Mouse (Mus musculus): ENCODE measurements around the gene Cit. TPM values are rescaled to one million over a fixed set of nuclear protein-coding genes. Genes with fewer than 3 reads are reported as not detected.

Gene Cit
- polyA plus RNA-seq, 1 experiment from 2014 or later = 16.8 TPM

DNA sequence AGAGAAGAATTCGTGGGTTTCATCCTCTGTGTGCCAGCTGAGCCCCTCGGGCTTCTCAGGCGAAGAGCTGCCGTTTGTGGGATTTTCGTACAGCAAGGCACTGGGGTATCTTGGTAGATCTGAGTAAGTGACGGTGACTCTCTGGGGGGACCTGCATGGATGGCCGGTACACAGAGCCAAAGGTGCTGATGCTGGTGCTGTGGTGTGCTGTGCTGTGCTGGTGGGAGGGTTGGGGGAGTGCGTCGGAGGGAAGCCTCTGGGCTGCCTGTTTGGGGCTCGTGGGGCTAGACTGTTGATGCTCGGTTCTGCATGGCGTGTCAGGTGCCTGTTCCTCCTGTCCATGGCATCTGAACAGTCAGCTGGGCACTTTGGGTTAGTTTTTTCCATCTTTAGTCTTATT, 63.6 kb downstream of the Cit start:
- Histone ChIP-seq H3K4me3 (ENCODE audit: low read depth, low read length) (no peak overlapping the region), H3K4me2 (ENCODE audit: low read depth, low read length) (peak overlapping the region; percentile 79), H3K27ac (replicated peaks; ENCODE audit: low read depth, low read length) (no peak overlapping the region), H3K9ac (ENCODE audit: low read depth, low read length) (0 out of 2 replicates have a peak overlapping the region, but pooled peaks have one; percentile 40), H3K4me1 (ENCODE audit: control insufficient read depth, insufficient read depth, low read length) (peaks cover 23% of the 10 kb centered on the region), H3K36me3 (ENCODE audit: control insufficient read depth, insufficient read depth, low read length) (no peaks in the 10 kb centered on the region), H3K27me3 (replicated peaks; ENCODE audit: control insufficient read depth, insufficient read depth, low read length) (no peaks in the 10 kb centered on the region), H3K9me3 (ENCODE audit: control insufficient read depth, low read length) (no peaks in the 10 kb centered on the region)
- WGBS = 48% methylated on average over 12 of the region's 12 CpGs
- ATAC-seq (ENCODE audit: low read depth) (no peak), DNase-seq (ENCODE audit: low spot score) (no peak)

DNA sequence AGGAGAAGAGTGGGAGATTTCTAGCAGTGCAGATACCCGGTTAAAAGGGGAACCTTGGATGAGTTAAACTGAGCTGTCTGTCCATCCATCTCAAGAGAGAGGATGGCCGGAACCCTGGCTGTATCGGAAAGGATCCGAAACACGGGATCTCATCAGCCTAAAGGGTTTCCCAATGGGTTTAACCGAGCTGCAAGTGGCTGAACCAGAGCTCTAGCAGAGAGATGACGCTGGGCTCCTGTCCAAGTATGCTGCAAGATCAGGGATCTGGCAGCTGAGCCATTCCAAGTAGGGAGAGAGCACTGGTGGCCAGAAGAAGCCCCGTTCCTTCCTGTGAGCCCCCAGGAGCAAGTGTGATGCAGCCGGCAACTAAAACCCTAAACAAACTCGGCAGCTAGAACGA, 64.0 kb downstream of the Cit start:
- Histone ChIP-seq H3K9ac (ENCODE audit: low read depth, low read length) (no peak overlapping the region), H3K27ac (replicated peaks; ENCODE audit: low read depth, low read length) (no peak overlapping the region), H3K4me2 (ENCODE audit: low read depth, low read length) (no peak overlapping the region), H3K4me1 (ENCODE audit: control insufficient read depth, insufficient read depth, low read length) (peaks cover 23% of the 10 kb centered on the region), H3K27me3 (replicated peaks; ENCODE audit: control insufficient read depth, insufficient read depth, low read length) (no peaks in the 10 kb centered on the region), H3K9me3 (ENCODE audit: control insufficient read depth, low read length) (no peaks in the 10 kb centered on the region), H3K4me3 (ENCODE audit: low read depth, low read length) (no peak overlapping the region), H3K36me3 (ENCODE audit: control insufficient read depth, insufficient read depth, low read length) (no peaks in the 10 kb centered on the region)
- WGBS = 48% methylated on average over 11 of the region's 11 CpGs
- DNase-seq (ENCODE audit: low spot score) (peak; percentile 63), ATAC-seq (ENCODE audit: low read depth) (no peak)

DNA sequence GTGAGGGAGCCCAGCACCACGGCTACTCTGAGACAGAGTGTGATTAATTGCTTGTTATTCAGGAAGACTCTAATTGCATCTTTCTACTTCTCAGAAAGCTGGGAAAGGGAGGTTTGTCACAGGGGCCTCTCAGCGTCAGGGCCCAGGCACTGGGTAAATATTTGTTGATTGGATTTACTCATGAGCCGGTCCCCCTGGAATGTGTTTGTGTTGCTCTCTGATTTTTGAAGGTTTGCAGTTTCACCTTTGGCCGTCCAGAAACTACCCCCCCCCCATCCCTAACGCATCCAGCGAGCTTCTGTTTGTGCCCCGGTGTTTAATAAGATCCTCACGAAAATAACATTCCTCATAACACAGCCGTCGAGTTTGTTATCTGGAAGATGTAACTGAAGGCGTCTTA, 65.4 kb downstream of the Cit start:
- no peak overlapping the region for H3K4me3 ChIP-seq (ENCODE audit: low read depth, low read length)
- no peak overlapping the region for H3K27ac ChIP-seq (replicated peaks; ENCODE audit: low read depth, low read length)
- H3K36me3 ChIP-seq (ENCODE audit: control insufficient read depth, insufficient read depth, low read length) = no peaks in the 10 kb centered on the region
- DNase-seq (ENCODE audit: low spot score) = no peak
- H3K4me2 ChIP-seq (ENCODE audit: low read depth, low read length) = no peak overlapping the region
- 64% methylated on average over 11 of the region's 11 CpGs for WGBS
- no peak overlapping the region for H3K9ac ChIP-seq (ENCODE audit: low read depth, low read length)
- ATAC-seq (ENCODE audit: low read depth) = no peak
- peaks cover 23% of the 10 kb centered on the region for H3K4me1 ChIP-seq (ENCODE audit: control insufficient read depth, insufficient read depth, low read length)
- H3K9me3 ChIP-seq (ENCODE audit: control insufficient read depth, low read length) = no peaks in the 10 kb centered on the region
- no peaks in the 10 kb centered on the region for H3K27me3 ChIP-seq (replicated peaks; ENCODE audit: control insufficient read depth, insufficient read depth, low read length)

DNA sequence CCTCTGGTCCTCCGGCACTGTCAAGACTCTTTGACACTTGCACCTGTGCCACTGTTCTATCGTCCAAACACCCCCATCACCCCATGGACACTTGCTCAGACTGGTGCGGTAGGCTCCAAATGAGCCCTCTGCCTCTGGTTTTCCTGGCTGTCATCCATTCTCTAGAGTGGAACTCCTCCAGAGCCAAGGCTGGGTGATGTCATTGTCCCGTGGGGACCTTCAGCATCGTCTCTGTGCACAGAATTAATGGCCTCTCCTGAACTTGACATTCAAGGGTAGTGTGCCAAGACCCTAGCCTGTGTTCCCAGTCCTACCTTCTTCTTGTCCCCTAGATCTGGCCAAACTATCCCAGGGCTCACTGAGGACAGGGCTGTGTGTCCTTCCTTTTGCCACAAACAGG, 70.4 kb downstream of the Cit start:
- H3K27ac ChIP-seq (replicated peaks; ENCODE audit: low read depth, low read length) = no peak overlapping the region
- H3K27me3 ChIP-seq (replicated peaks; ENCODE audit: control insufficient read depth, insufficient read depth, low read length) = no peaks in the 10 kb centered on the region
- no peaks in the 10 kb centered on the region for H3K36me3 ChIP-seq (ENCODE audit: control insufficient read depth, insufficient read depth, low read length)
- no peaks in the 10 kb centered on the region for H3K4me1 ChIP-seq (ENCODE audit: control insufficient read depth, insufficient read depth, low read length)
- H3K9me3 ChIP-seq (ENCODE audit: control insufficient read depth, low read length) = no peaks in the 10 kb centered on the region
- DNase-seq (ENCODE audit: low spot score) (no peak), ATAC-seq (ENCODE audit: low read depth) (no peak)
- H3K9ac ChIP-seq (ENCODE audit: low read depth, low read length) = no peak overlapping the region
- WGBS = 87% methylated on average over 5 of the region's 5 CpGs
- no peak overlapping the region for H3K4me3 ChIP-seq (ENCODE audit: low read depth, low read length)
- no peak overlapping the region for H3K4me2 ChIP-seq (ENCODE audit: low read depth, low read length)

DNA sequence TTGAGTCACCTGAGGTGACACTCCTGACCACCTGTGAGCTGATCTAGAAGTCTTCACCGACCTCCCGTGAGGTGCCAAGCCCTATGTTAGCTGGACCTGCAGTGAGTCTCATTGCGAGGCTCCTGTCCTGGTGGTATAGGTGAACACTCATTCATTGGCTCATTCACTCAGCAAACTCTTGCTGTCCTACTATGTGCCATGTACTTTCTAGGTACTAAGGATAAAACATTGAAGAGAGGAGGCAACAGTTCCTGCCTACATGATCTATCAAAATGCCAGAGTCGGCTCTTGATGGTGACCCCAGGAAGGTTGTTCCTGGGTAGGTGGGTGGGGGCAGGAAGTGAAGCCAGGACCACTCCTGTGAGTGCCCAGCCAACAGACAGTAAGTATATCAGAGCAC, 72.9 kb downstream of the Cit start:
- WGBS = 94% methylated on average over 4 of the region's 4 CpGs
- ATAC-seq (ENCODE audit: low read depth) = no peak
- Histone ChIP-seq H3K4me1 (ENCODE audit: control insufficient read depth, insufficient read depth, low read length) (no peaks in the 10 kb centered on the region), H3K4me3 (ENCODE audit: low read depth, low read length) (no peak overlapping the region), H3K4me2 (ENCODE audit: low read depth, low read length) (no peak overlapping the region), H3K9ac (ENCODE audit: low read depth, low read length) (no peak overlapping the region), H3K9me3 (ENCODE audit: control insufficient read depth, low read length) (no peaks in the 10 kb centered on the region), H3K36me3 (ENCODE audit: control insufficient read depth, insufficient read depth, low read length) (no peaks in the 10 kb centered on the region), H3K27me3 (replicated peaks; ENCODE audit: control insufficient read depth, insufficient read depth, low read length) (no peaks in the 10 kb centered on the region), H3K27ac (replicated peaks; ENCODE audit: low read depth, low read length) (no peak overlapping the region)
- DNase-seq (ENCODE audit: low spot score) = no peak

DNA sequence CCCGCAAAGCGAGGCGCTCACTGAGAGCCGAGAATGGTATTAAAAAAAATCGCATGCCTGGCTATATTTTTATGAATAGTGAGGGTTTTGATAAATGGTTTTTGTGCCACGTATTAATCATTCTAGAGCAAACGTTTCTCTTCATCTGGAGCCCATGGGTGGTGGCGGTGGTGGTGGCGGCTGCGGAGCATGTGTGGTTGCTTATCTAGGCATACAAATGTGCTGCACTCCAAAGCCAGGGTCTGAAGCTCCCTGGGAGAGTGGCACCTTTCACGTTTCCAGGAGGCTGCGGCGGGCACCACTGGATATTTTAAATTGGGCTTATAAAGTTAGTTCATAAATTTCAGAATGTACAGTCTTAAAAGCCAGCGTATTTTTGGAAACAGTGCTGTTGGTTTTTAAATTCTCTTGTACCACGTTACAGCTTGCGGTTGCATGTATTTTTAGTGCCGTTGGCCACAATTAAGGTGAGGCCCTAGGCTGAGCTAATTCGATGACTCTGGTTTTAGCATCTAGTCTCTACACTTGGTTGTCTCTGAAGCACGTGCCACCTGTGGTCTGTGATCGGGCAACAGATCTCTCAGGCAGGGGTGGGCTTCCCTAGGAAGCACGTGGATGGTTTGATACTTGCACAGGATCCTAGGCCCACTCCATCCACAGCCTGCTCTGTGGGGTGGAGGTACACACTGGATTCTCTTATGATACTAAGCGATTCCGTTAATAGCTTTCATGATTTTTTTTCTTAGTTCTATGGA, 73.7 kb downstream of the Cit start:
- H3K9ac ChIP-seq (ENCODE audit: low read depth, low read length) = no peak overlapping the region
- H3K9me3 ChIP-seq (ENCODE audit: control insufficient read depth, low read length) = no peaks in the 10 kb centered on the region
- H3K4me1 ChIP-seq (ENCODE audit: control insufficient read depth, insufficient read depth, low read length) = no peaks in the 10 kb centered on the region
- 88% methylated on average over 23 of the region's 23 CpGs for WGBS
- H3K4me2 ChIP-seq (ENCODE audit: low read depth, low read length) = no peak overlapping the region
- H3K36me3 ChIP-seq (ENCODE audit: control insufficient read depth, insufficient read depth, low read length) = no peaks in the 10 kb centered on the region
- no peak overlapping the region for H3K4me3 ChIP-seq (ENCODE audit: low read depth, low read length)
- no peak for DNase-seq (ENCODE audit: low spot score)
- no peaks in the 10 kb centered on the region for H3K27me3 ChIP-seq (replicated peaks; ENCODE audit: control insufficient read depth, insufficient read depth, low read length)
- no peak for ATAC-seq (ENCODE audit: low read depth)
- H3K27ac ChIP-seq (replicated peaks; ENCODE audit: low read depth, low read length) = no peak overlapping the region

DNA sequence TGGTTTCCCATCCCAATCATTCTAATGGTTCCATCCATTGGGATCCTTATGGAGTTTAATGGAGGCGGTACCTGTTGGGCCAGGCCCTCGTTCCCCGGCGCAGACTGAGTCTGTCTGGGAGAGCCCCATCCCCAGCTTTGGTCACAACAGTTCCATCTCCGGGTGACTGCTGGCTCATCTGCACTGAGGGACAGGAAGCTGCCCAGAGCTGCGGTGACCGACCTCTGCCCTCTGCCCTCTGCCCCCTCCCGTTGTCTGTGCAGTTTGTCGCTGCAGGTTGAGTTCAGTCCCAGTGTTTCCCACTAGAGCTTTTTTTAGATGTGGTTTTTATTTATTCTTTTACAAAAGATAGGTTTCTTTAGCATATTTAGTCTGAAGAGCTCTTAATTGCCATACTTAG, 76.9 kb downstream of the Cit start:
- Histone ChIP-seq H3K27ac (replicated peaks; ENCODE audit: low read depth, low read length) (no peak overlapping the region), H3K9me3 (ENCODE audit: control insufficient read depth, low read length) (no peaks in the 10 kb centered on the region), H3K27me3 (replicated peaks; ENCODE audit: control insufficient read depth, insufficient read depth, low read length) (no peaks in the 10 kb centered on the region), H3K9ac (ENCODE audit: low read depth, low read length) (no peak overlapping the region), H3K4me1 (ENCODE audit: control insufficient read depth, insufficient read depth, low read length) (no peaks in the 10 kb centered on the region), H3K4me3 (ENCODE audit: low read depth, low read length) (no peak overlapping the region), H3K4me2 (ENCODE audit: low read depth, low read length) (no peak overlapping the region), H3K36me3 (ENCODE audit: control insufficient read depth, insufficient read depth, low read length) (0 out of 2 replicates have a peak, but pooled peaks cover 3% of the 10 kb centered on the region)
- 50% methylated on average over 9 of the region's 9 CpGs for WGBS
- DNase-seq (ENCODE audit: low spot score) (no peak), ATAC-seq (ENCODE audit: low read depth) (no peak)

DNA sequence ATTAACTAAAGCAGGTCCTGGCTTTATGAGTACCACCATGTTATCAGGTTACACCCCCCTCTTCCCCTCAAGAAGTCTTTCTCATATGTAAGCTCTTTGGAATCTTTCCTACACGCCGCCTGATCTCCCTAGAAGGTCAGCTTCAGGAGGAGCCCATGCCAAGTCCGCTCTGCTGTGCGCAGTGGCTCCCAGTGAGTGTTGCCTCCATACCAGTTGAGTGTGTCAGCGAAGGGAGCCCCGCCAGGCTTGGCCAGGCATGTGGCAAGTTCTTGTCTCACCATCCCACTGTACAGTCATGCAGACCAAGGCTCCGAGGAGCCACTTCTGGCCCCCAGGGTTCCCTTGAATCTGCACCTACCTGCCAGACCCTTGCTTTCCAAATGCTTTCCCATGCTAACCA, 79.9 kb downstream of the Cit start:
- no peak for ATAC-seq (ENCODE audit: low read depth)
- Histone ChIP-seq H3K4me3 (ENCODE audit: low read depth, low read length) (no peak overlapping the region), H3K27ac (replicated peaks; ENCODE audit: low read depth, low read length) (no peak overlapping the region), H3K9me3 (ENCODE audit: control insufficient read depth, low read length) (no peaks in the 10 kb centered on the region), H3K9ac (ENCODE audit: low read depth, low read length) (no peak overlapping the region), H3K27me3 (replicated peaks; ENCODE audit: control insufficient read depth, insufficient read depth, low read length) (no peaks in the 10 kb centered on the region), H3K4me2 (ENCODE audit: low read depth, low read length) (no peak overlapping the region), H3K36me3 (ENCODE audit: control insufficient read depth, insufficient read depth, low read length) (peaks cover 18% of the 10 kb centered on the region), H3K4me1 (ENCODE audit: control insufficient read depth, insufficient read depth, low read length) (no peaks in the 10 kb centered on the region)
- DNase-seq (ENCODE audit: low spot score) = no peak
- 88% methylated on average over 7 of the region's 7 CpGs for WGBS

DNA sequence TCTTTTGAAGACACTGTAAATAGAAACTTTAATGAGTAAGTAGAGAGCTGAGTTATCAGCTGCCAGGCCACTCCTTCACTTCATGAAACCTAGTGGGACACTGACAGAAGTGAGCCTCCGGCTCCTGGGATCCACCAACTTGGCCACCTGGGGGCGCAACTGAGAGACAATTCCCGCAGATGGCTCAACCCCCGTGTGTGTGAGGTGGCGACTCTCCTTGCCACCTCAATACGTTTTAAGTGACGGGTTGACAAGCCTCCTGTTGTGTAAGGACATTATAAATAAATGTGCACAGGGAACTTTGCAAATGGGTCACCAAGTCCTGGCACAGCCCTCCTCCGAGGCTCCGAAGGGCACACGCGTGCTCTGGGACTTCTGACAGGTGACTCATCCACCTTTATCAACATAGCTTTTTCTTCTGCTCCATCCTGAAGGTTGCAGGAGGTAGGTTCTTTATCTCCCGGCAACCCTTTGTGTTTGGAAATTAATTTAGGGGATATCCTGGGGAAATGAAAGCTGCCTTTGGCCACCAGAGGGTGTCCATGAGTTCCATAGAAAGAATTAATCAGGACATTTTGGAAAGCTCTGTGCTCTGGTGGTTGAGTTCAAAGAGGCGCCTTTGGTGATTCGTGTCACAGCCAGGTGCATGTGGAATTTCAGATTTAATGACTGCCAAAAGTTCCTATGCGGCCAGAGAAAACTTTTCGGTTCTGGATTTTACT, 83.9 kb downstream of the Cit start:
- 84% methylated on average over 16 of the region's 16 CpGs for WGBS
- Histone ChIP-seq H3K4me1 (ENCODE audit: control insufficient read depth, insufficient read depth, low read length) (no peaks in the 10 kb centered on the region), H3K4me2 (ENCODE audit: low read depth, low read length) (no peak overlapping the region), H3K36me3 (ENCODE audit: control insufficient read depth, insufficient read depth, low read length) (peaks cover 45% of the 10 kb centered on the region), H3K4me3 (ENCODE audit: low read depth, low read length) (no peak overlapping the region), H3K27me3 (replicated peaks; ENCODE audit: control insufficient read depth, insufficient read depth, low read length) (no peaks in the 10 kb centered on the region), H3K9me3 (ENCODE audit: control insufficient read depth, low read length) (no peaks in the 10 kb centered on the region), H3K27ac (replicated peaks; ENCODE audit: low read depth, low read length) (no peak overlapping the region), H3K9ac (ENCODE audit: low read depth, low read length) (no peak overlapping the region)
- ATAC-seq (ENCODE audit: low read depth) (no peak), DNase-seq (ENCODE audit: low spot score) (no peak)

Measured in embryonic facial prominence, embryonic 14.5 days (tissue).